Mouse (Mus musculus): ENCODE measurements around the gene Hoxd12.

Hoxd12 gene

GRCm38 (mm10) chr2:74674881-74675665, at the start of gene Hoxd12:
Gene Hoxd12 (plus strand): TSS chr2:74675013.
- Histone ChIP-seq H3K27me3 (ENCODE audit: control insufficient read depth, insufficient read depth, low read length, poor library complexity, severe bottlenecking) (peaks cover 2% of the 10 kb centered on the region), H3K36me3 (ENCODE audit: control insufficient read depth, insufficient read depth, low read length, poor library complexity, severe bottlenecking) (no peaks in the 10 kb centered on the region)
- no peak for DNase-seq (ENCODE audit: low read depth, low spot score)

DNA sequence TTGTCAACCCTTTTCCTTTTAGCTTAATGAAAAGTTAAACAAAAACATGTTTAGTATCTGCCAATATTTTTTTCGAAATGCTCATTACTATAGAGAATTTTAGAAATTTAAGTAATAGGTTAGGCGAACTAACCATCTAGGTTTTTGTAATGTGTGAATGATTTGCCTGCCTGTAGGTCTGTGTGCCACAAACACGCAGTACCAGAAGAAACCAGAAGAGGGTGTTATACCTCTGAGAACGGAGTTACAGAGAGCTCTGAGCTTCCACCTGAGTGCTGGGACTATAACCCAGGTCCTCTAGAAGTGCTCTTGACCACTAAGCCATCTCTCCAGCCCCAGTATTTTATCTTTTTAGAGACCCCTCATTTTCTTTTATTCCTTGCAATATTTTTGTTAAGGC, 39.4 kb upstream of the Hoxd12 start:
- Histone ChIP-seq H3K36me3 (ENCODE audit: control insufficient read depth, insufficient read depth, low read length, poor library complexity, severe bottlenecking) (no peaks in the 10 kb centered on the region), H3K27me3 (ENCODE audit: control insufficient read depth, insufficient read depth, low read length, poor library complexity, severe bottlenecking) (no peaks in the 10 kb centered on the region; the same call in 1 of the 2 replicates)
- no peak for DNase-seq (ENCODE audit: low read depth, low spot score)

DNA sequence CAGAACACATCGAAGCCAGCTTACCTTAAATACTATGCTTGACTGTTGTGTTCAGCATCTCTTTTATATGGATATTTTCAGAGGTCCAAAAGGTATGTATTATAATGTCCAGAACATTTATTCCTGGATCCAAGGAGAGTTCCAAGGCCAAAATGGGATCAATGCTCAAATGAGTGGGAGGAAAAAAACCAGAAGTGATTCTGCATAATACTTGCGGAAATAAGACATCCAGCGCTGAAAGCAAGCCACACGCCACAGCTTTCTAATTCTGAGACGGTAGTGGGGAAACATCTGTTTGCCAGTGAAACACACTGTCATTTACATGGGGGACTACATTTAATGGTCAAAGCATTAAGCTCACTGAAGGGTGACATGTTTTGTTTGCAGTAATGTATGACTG, 32.4 kb upstream of the Hoxd12 start:
- DNase-seq (ENCODE audit: low read depth, low spot score) = no peak
- no peaks in the 10 kb centered on the region; the same call in 1 of the 2 replicates for H3K27me3 ChIP-seq (ENCODE audit: control insufficient read depth, insufficient read depth, low read length, poor library complexity, severe bottlenecking)
- no peaks in the 10 kb centered on the region for H3K36me3 ChIP-seq (ENCODE audit: control insufficient read depth, insufficient read depth, low read length, poor library complexity, severe bottlenecking)

- H3K27me3 ChIP-seq (ENCODE audit: control insufficient read depth, insufficient read depth, low read length, poor library complexity, severe bottlenecking) = 0 out of 2 replicates have a peak, but pooled peaks cover 2% of the 10 kb centered on the region
- DNase-seq (ENCODE audit: low read depth, low spot score) = no peak
These were observed 29.2 kb upstream of the Hoxd12 start for GRCm38 (mm10) chr2:74645631-74646030.

DNA sequence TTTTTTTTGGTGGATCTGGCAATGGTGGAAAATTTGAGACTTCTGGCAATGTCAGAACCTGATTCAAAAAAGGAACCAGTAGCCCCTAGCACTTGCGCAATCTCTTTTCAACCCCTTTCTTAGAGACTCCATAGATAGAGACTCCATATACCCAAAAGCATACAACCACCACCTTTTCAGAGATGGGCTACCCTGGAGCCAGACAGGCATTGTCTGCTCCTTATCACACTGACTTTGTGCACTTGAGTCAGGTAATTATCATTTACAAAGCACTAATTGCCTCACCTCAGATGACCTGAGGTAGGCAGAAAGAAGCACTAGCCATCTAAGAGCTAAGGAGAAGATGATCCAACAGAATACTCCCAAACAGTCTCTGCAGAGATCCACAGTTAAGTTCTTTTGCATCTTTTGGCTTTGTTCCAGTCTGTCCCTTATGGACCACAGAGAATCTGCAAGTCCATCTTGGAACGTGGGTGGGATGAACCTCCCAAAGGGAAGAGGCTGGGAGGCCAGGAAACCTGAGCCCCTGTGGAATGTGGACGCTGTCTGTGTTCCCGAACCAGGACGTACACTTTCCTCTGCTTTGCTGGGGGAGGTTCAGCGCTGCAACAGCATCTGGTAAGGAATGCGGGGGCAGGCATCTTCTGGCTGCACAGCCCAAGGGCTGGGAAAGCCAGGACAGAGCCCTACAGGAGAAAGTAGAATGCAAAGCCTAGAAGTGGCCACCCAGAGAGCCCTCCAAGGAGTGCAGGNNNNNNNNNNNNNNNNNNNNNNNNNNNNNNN, 27.5 kb upstream of the Hoxd12 start:
- H3K36me3 ChIP-seq (ENCODE audit: control insufficient read depth, insufficient read depth, low read length, poor library complexity, severe bottlenecking) = no peaks in the 10 kb centered on the region
- no peak for DNase-seq (ENCODE audit: low read depth, low spot score)
- 0 out of 2 replicates have a peak, but pooled peaks cover 2% of the 10 kb centered on the region for H3K27me3 ChIP-seq (ENCODE audit: control insufficient read depth, insufficient read depth, low read length, poor library complexity, severe bottlenecking)

More at GRCm38 (mm10) chr2:74645631-74646030, 29.2 kb upstream of the Hoxd12 start:
- H3K36me3 ChIP-seq (ENCODE audit: control insufficient read depth, insufficient read depth, low read length, poor library complexity, severe bottlenecking) = no peaks in the 10 kb centered on the region

GRCm38 (mm10) chr2:74652996-74653340, 21.8 kb upstream of the Hoxd12 start:
- no peaks in the 10 kb centered on the region for H3K36me3 ChIP-seq (ENCODE audit: control insufficient read depth, insufficient read depth, low read length, poor library complexity, severe bottlenecking)
- DNase-seq (ENCODE audit: low read depth, low spot score) = no peak
- H3K27me3 ChIP-seq (ENCODE audit: control insufficient read depth, insufficient read depth, low read length, poor library complexity, severe bottlenecking) = peaks cover 4% of the 10 kb centered on the region

GRCm38 (mm10) chr2:74653781-74654535, 20.9 kb upstream of the Hoxd12 start:
- no peak for DNase-seq (ENCODE audit: low read depth, low spot score)

DNA sequence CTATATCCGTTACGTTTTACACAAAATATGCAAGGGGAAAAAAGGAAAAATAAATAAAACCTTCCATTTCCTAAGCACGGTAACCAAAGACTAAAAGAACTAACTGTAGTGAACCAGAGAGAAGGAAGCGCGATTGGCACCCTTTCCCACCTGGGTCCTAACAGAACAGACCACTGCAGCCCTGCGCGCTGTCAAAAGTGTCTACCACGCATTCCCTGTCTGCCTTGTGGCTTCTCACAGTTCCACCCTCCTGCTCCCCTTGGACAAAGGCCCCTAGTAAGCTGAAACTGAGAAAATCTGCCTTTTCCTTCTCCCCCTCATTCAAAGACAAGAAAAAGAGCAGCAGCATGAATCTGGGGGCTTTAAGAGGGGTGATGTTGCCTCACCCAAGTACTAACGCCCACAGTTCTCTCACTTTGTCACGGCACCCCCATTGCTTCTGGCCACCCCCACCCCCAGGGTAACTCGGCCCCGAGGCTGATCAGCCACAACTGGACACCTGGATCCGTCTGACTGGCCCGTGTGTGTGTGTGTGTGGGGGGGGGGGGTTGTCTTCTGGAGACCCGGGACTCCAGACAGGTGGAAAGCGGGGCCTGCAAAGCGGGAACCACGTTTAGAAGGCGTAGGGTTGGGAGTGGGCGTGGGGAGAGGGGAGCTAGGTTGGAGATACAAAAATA, 19.9 kb upstream of the Hoxd12 start:
- DNase-seq (ENCODE audit: low read depth, low spot score) = no peak
- Histone ChIP-seq H3K36me3 (ENCODE audit: control insufficient read depth, insufficient read depth, low read length, poor library complexity, severe bottlenecking) (no peaks in the 10 kb centered on the region), H3K27me3 (ENCODE audit: control insufficient read depth, insufficient read depth, low read length, poor library complexity, severe bottlenecking) (peaks cover 4% of the 10 kb centered on the region)

More at GRCm38 (mm10) chr2:74653781-74654535, 20.9 kb upstream of the Hoxd12 start:
- Histone ChIP-seq H3K27me3 (ENCODE audit: control insufficient read depth, insufficient read depth, low read length, poor library complexity, severe bottlenecking) (peaks cover 4% of the 10 kb centered on the region), H3K36me3 (ENCODE audit: control insufficient read depth, insufficient read depth, low read length, poor library complexity, severe bottlenecking) (no peaks in the 10 kb centered on the region)

GRCm38 (mm10) chr2:74655420-74655781, 19.4 kb upstream of the Hoxd12 start:
- H3K27me3 ChIP-seq (ENCODE audit: control insufficient read depth, insufficient read depth, low read length, poor library complexity, severe bottlenecking) = peaks cover 4% of the 10 kb centered on the region
- DNase-seq (ENCODE audit: low read depth, low spot score) = no peak

GRCm38 (mm10) chr2:74655821-74656631, 18.8 kb upstream of the Hoxd12 start:
- Histone ChIP-seq H3K27me3 (ENCODE audit: control insufficient read depth, insufficient read depth, low read length, poor library complexity, severe bottlenecking) (peaks cover 3% of the 10 kb centered on the region), H3K36me3 (ENCODE audit: control insufficient read depth, insufficient read depth, low read length, poor library complexity, severe bottlenecking) (no peaks in the 10 kb centered on the region)
- DNase-seq (ENCODE audit: low read depth, low spot score) = peak; percentile 66

More at GRCm38 (mm10) chr2:74655420-74655781, 19.4 kb upstream of the Hoxd12 start:
- no peaks in the 10 kb centered on the region for H3K36me3 ChIP-seq (ENCODE audit: control insufficient read depth, insufficient read depth, low read length, poor library complexity, severe bottlenecking)

DNA sequence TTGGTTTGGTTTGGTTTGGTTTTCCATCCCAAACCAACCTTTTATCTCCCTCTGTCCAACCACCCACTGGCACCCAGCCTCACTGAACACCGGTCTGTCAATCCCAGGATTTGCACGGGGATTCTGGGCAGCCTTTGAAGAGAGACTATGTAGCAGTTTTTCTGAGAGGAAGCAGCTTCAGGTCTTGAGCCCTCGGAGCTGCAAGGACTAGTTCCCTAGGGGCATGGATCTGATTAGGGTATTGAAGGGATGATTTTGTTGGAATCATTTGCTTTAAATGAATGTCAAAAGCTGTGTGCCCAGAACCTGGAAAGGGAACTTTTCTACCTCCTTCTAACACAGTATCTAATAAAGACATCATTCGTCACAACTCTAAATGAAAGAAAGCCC, 18.2 kb upstream of the Hoxd12 start:
- Histone ChIP-seq H3K36me3 (ENCODE audit: control insufficient read depth, insufficient read depth, low read length, poor library complexity, severe bottlenecking) (no peaks in the 10 kb centered on the region), H3K27me3 (ENCODE audit: control insufficient read depth, insufficient read depth, low read length, poor library complexity, severe bottlenecking) (peaks cover 3% of the 10 kb centered on the region)
- no peak for DNase-seq (ENCODE audit: low read depth, low spot score)

- Histone ChIP-seq H3K36me3 (ENCODE audit: control insufficient read depth, insufficient read depth, low read length, poor library complexity, severe bottlenecking) (no peaks in the 10 kb centered on the region), H3K27me3 (ENCODE audit: control insufficient read depth, insufficient read depth, low read length, poor library complexity, severe bottlenecking) (peaks cover 3% of the 10 kb centered on the region)
- peak; percentile 34 for DNase-seq (ENCODE audit: low read depth, low spot score)
These were observed 17.4 kb upstream of the Hoxd12 start for GRCm38 (mm10) chr2:74657251-74658023.

GRCm38 (mm10) chr2:74658024-74658666, 16.7 kb upstream of the Hoxd12 start:
- Histone ChIP-seq H3K36me3 (ENCODE audit: control insufficient read depth, insufficient read depth, low read length, poor library complexity, severe bottlenecking) (no peaks in the 10 kb centered on the region), H3K27me3 (ENCODE audit: control insufficient read depth, insufficient read depth, low read length, poor library complexity, severe bottlenecking) (peaks cover 3% of the 10 kb centered on the region)
- DNase-seq (ENCODE audit: low read depth, low spot score) = no peak
